Mouse (Mus musculus) kidney, adult 2 months (tissue): ENCODE measurements at regions not wholly inside any gene's neighbourhood (a gene's known extent, or its start where the extent isn't known, plus 50 kb on each side); places are given as distances from the start of the nearest gene placed in this dataset.
A peak's percentile ranks its signal among the peaks of the same experiment; 100 is the strongest.
"Not testable (repeated sequence)": the region's sequence is repeated elsewhere in the genome, so short reads cannot be mapped to it uniquely, and the experiment has no call there.

Source experiments
- DNase-seq: peaks from one replicate; pipeline ENCODE4 v3.0.0; 2021
- H3K27ac ChIP-seq: fragments of 200-500 bp; 2 replicates; pipeline ENCODE4 v1.5.1; 2012; ENCODE audit warnings: low read depth, low read length, control low read depth, inconsistent platforms; ENCODE audit not compliant: insufficient read depth
- H3K27me3 ChIP-seq: fragments of 200-500 bp; replicated peaks from 2 replicates; pipeline ENCODE4 v1.6.1; 2012; ENCODE audit warnings: mild to moderate bottlenecking, moderate library complexity, low read length, inconsistent platforms; ENCODE audit not compliant: control insufficient read depth, insufficient read depth
- H3K36me3 ChIP-seq: fragments of 200-500 bp; 2 replicates; pipeline ENCODE4 v1.6.1; 2012; ENCODE audit warnings: mild to moderate bottlenecking, moderate library complexity, low read length, inconsistent platforms; ENCODE audit not compliant: control insufficient read depth, insufficient read depth
- H3K4me1 ChIP-seq: fragments of 200-500 bp; 2 replicates; pipeline ENCODE4 v1.6.1; 2011; ENCODE audit warnings: low read length; ENCODE audit not compliant: control insufficient read depth, insufficient read depth
- H3K4me3 ChIP-seq: fragments of 200-500 bp; 2 replicates; pipeline ENCODE4 v1.5.1; 2011; ENCODE audit warnings: mild to moderate bottlenecking, low read depth, low read length, control low read depth; ENCODE audit not compliant: insufficient read depth
- WGBS: fragments of 180-500 bp; shearing (Covaris S2); methylation state at CpG from one replicate; pipeline ENCODE4 v1.1.7; 2018; 5-methylcytosine and 5-hydroxymethylcytosine counted together

- H3K4me3 ChIP-seq, H3K27ac ChIP-seq, H3K27me3 ChIP-seq, H3K36me3 ChIP-seq, H3K4me1 ChIP-seq: not testable (repeated sequence)
- peak; percentile 0 for DNase-seq
- 87% methylated on average over 7 of the region's 8 CpGs for WGBS
These were observed 60.2 kb upstream of the Btbd35f28 start for GRCm38 (mm10) chrX:4136135-4136534.
